Mouse (Mus musculus) bone marrow macrophage, adult 2 months (primary cell): Measurements from ENCODE around the gene Myl7. TPM values are rescaled to one million over a fixed set of nuclear protein-coding genes. Genes with fewer than 3 reads are reported as not detected.
A peak's percentile ranks its signal among the peaks of the same experiment; 100 is the strongest.
"Not testable (repeated sequence)": the region's sequence is repeated elsewhere in the genome, so short reads cannot be mapped to it uniquely, and the experiment has no call there.

Experiments used
- H3K27ac ChIP-seq: 2 replicates; pipeline ENCODE4 v1.5.1; 2012; ENCODE audit warnings: low read depth, low read length; ENCODE audit not compliant: insufficient read depth
- H3K4me1 ChIP-seq: 2 replicates; pipeline ENCODE4 v1.6.1; 2012; ENCODE audit warnings: low read length; ENCODE audit not compliant: control insufficient read depth, insufficient read depth
- H3K4me3 ChIP-seq: 2 replicates; pipeline ENCODE4 v1.5.1; 2012; ENCODE audit warnings: mild to moderate bottlenecking, low read length, moderate library complexity; ENCODE audit not compliant: insufficient read depth
- CTCF ChIP-seq: IDR thresholded peaks from 2 replicates; pipeline ENCODE4 v1.5.1; 2012; ENCODE audit warnings: low read depth, mild to moderate bottlenecking, low read length, moderate library complexity
- POLR2A ChIP-seq: IDR thresholded peaks from 2 replicates; pipeline ENCODE4 v1.6.1; 2012; ENCODE audit warnings: mild to moderate bottlenecking, low read depth, low read length, borderline replicate concordance
- polyA plus RNA-seq: library from polyadenylated mRNA; stranded (reverse); fragments of >200 nt; gene quantifications from 2 replicates; pipeline ENCODE4 v1.2.4, GENCODE M21; 2012; ENCODE audit not compliant: missing spikeins, insufficient read depth, insufficient read length

Gene Myl7
- polyA plus RNA-seq, 1 experiment = not detected

- TF ChIP-seq CTCF (no peak), POLR2A (no peak)
- Histone ChIP-seq H3K4me1 (peaks cover 4% of the 10 kb centered on the region), H3K27ac (no peak overlapping the region), H3K4me3 (no peak overlapping the region)
Observed at GRCm38 (mm10) chr11:5892151-5892591, 6.4 kb downstream of the Myl7 start.

- H3K4me1 ChIP-seq, H3K27ac ChIP-seq, H3K4me3 ChIP-seq: not testable (repeated sequence)
Observed at GRCm38 (mm10) chr11:5888563-5888962, 10.0 kb downstream of the Myl7 start.

DNA sequence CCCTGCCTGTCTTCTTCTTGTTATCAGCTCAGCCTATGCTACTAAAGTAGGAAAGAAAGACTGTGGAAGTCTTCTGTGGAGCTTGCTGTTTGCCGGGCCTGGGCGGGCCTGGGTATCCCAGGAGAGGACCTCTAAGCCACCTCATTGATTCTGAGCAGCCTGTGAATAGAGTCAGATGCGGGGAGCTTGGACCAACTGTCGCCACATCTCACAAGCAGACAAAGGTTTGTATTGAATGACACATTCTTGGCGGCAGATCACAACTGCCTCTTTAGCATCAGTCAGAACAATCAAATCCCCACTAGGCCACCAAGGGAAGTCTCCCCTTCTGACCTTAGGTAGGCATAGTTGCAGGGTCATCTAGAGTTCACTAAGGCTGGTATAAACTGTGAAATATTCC, 11.3 kb downstream of the Myl7 start:
- TF ChIP-seq CTCF (no peak), POLR2A (no peak)
- peaks cover 6% of the 10 kb centered on the region for H3K4me1 ChIP-seq
- H3K4me3 ChIP-seq = no peak overlapping the region
- H3K27ac ChIP-seq = no peak overlapping the region

- TF ChIP-seq CTCF (peak; percentile 71), POLR2A (no peak)
- H3K4me1 ChIP-seq = peaks cover 6% of the 10 kb centered on the region; the same call in 1 of the 2 replicates
- H3K4me3 ChIP-seq = no peak overlapping the region
- H3K27ac ChIP-seq = no peak overlapping the region
Observed at GRCm38 (mm10) chr11:5886187-5886586, 12.4 kb downstream of the Myl7 start.

- H3K4me3 ChIP-seq = no peak overlapping the region
- peaks cover 10% of the 10 kb centered on the region for H3K4me1 ChIP-seq
- no peak overlapping the region for H3K27ac ChIP-seq
- no peak for TF ChIP-seq CTCF
- no peak for TF ChIP-seq POLR2A
Observed at GRCm38 (mm10) chr11:5882518-5882917, 16.1 kb downstream of the Myl7 start.

DNA sequence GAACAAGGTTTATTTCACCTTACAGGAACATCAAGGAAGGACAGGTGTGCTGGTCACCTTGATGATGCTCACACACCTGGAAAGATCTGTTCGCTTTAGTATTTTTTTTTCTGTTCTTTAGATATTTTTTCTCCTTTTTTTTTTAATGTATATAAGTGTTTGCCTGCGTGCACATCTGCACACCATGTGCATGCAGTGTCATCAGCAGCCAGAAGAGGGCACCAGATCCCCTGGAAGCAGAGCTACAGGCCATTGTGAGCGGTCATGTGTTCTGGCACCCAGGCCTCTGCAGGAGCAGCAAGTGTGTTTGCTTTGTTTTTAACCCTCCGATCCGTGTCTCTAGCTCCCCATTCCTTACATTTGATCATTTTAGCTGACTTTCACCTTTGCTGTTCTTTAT, 18.7 kb downstream of the Myl7 start:
- Histone ChIP-seq H3K4me1 (peaks cover 21% of the 10 kb centered on the region), H3K4me3 (no peak overlapping the region), H3K27ac (no peak overlapping the region)
- TF ChIP-seq POLR2A (no peak), CTCF (peak; percentile 63)

DNA sequence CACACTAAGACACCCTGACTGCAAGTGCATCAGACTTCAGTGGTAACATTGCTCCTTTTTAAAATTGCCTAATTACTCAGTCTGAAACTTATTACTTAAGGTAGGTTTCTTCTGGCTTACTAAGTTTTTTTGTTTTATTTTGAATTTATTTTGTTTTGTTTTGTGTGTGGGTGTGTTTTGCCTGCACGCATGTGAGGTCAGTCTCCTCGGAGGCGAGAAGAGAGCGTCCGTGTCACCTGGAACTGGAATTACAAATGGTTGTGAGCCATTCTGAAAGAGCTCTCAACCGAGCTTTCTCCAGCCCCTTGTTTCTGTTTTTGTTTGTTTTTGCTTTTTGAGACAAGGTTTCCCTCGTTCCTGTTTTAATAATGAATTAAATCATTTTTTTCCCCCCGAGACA, 19.9 kb downstream of the Myl7 start:
- TF ChIP-seq CTCF (no peak), POLR2A (no peak)
- peak overlapping the region; percentile 61 for H3K4me3 ChIP-seq
- 0 out of 2 replicates have a peak overlapping the region, but pooled peaks have one; percentile 36 for H3K27ac ChIP-seq
- H3K4me1 ChIP-seq = peaks cover 21% of the 10 kb centered on the region

GRCm38 (mm10) chr11:5877921-5878526, 20.6 kb downstream of the Myl7 start, which contains the start of gene Pold2:
Pold2 (minus strand) TSS chr11:5878292.
- peak within 1 kb of the TSS; percentile 87 for H3K4me3 ChIP-seq
- TF ChIP-seq POLR2A (0 out of 2 replicates have a peak, but pooled peaks have one; percentile 58), CTCF (no peak)
- peak within 1 kb of the TSS; percentile 36 for H3K27ac ChIP-seq
- H3K4me1 ChIP-seq = peaks cover 21% of the 10 kb centered on the region

DNA sequence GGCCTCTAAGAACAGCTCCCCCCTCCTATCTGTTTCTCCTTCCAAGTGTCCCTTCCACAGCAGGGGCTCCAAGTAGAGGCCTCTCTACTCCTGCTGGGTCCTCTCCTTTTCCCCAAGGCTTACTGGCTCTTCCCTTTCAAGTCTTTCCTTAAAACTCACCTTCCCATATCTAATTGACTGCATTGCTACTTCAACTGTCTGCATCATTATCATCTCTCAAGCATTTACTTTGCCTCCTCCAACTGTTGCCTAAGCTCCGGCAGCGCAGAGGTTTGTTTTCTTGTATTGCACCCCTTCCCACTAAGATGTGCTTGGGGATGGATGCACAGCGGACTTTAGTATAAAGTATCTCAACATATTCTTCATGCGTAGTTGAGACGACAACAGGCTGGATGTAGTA, 21.2 kb downstream of the Myl7 start:
- Histone ChIP-seq H3K27ac (no peak overlapping the region), H3K4me3 (peak overlapping the region; percentile 87), H3K4me1 (peaks cover 17% of the 10 kb centered on the region)
- TF ChIP-seq POLR2A (no peak), CTCF (no peak)

GRCm38 (mm10) chr11:5873192-5873591, 25.4 kb downstream of the Myl7 start:
- Histone ChIP-seq H3K27ac (no peak overlapping the region), H3K4me1 (peaks cover 10% of the 10 kb centered on the region), H3K4me3 (no peak overlapping the region)
- TF ChIP-seq POLR2A (no peak), CTCF (no peak)
